Mouse (Mus musculus) neural tube, embryonic 13.5 days (tissue): Measurements from ENCODE around the gene Lck. TPM values are rescaled to one million over a fixed set of nuclear protein-coding genes. Genes with fewer than 3 reads are reported as not detected.
A peak's percentile ranks its signal among the peaks of the same experiment; 100 is the strongest.

Source experiments
- ATAC-seq: fragments of 200-750 bp; cut with Nextera tagmentation; 2 replicates; pipeline ENCODE4 v1.8.0; 2017; ENCODE audit warnings: low read depth, mild to moderate bottlenecking, moderate TSS enrichment, moderate library complexity
- H3K27ac ChIP-seq: fragments of 300-500 bp; sonication (generic); replicated peaks from 2 replicates; pipeline ENCODE4 v1.5.1; 2015; ENCODE audit warnings: moderate library complexity, mild to moderate bottlenecking, inconsistent platforms
- H3K27me3 ChIP-seq: fragments of 300-500 bp; sonication (generic); 2 replicates; pipeline ENCODE4 v1.6.1; 2015; ENCODE audit warnings: mild to moderate bottlenecking, inconsistent platforms
- H3K36me3 ChIP-seq: fragments of 300-500 bp; sonication (generic); 2 replicates; pipeline ENCODE4 v1.6.1; 2015; ENCODE audit warnings: mild to moderate bottlenecking, inconsistent platforms
- H3K4me1 ChIP-seq: fragments of 300-500 bp; sonication (generic); replicated peaks from 2 replicates; pipeline ENCODE4 v1.6.1; 2015; ENCODE audit warnings: inconsistent platforms
- H3K4me2 ChIP-seq: fragments of 300-500 bp; sonication (generic); 2 replicates; pipeline ENCODE4 v1.6.1; 2015; ENCODE audit warnings: inconsistent platforms, mild to moderate bottlenecking, moderate library complexity
- H3K4me3 ChIP-seq: fragments of 300-500 bp; sonication (generic); 2 replicates; pipeline ENCODE4 v1.5.1; 2015; ENCODE audit warnings: mild to moderate bottlenecking, inconsistent platforms
- H3K9ac ChIP-seq: fragments of 300-500 bp; sonication (generic); 2 replicates; pipeline ENCODE4 v1.6.1; 2015; ENCODE audit warnings: moderate library complexity, mild to moderate bottlenecking, inconsistent platforms
- H3K9me3 ChIP-seq: fragments of 300-500 bp; sonication (generic); 2 replicates; pipeline ENCODE4 v1.6.1; 2016; ENCODE audit warnings: inconsistent platforms
- WGBS: fragments of 180-500 bp; shearing (Covaris S2); methylation state at CpG from one replicate; pipeline ENCODE4 v1.1.7; 2015; 5-methylcytosine and 5-hydroxymethylcytosine counted together
- polyA plus RNA-seq: library from polyadenylated mRNA; unstranded; fragments of >200 nt; fragmentation: Nextera tagmentation; extraction: Ambion mirVana; gene quantifications from 2 replicates; pipeline ENCODE4 v1.2.1, GENCODE M21; 2015

The Lck gene
- polyA plus RNA-seq, 1 experiment from 2014 or later = 8.7 TPM

- WGBS = 78% methylated on average over 1 of the region's 1 CpGs
- Histone ChIP-seq H3K4me3 (no peak overlapping the region), H3K9me3 (no peaks in the 10 kb centered on the region), H3K9ac (no peak overlapping the region), H3K27ac (no peak overlapping the region), H3K36me3 (no peaks in the 10 kb centered on the region), H3K27me3 (no peaks in the 10 kb centered on the region), H3K4me1 (peaks cover 13% of the 10 kb centered on the region), H3K4me2 (no peak overlapping the region)
- ATAC-seq = no peak
Observed at GRCm38 (mm10) chr4:129582251-129582650, 8.8 kb upstream of the Lck start.

- Histone ChIP-seq H3K4me2 (no peak overlapping the region), H3K4me1 (peaks cover 16% of the 10 kb centered on the region), H3K9ac (no peak overlapping the region), H3K27me3 (no peaks in the 10 kb centered on the region), H3K9me3 (no peaks in the 10 kb centered on the region), H3K4me3 (no peak overlapping the region), H3K36me3 (no peaks in the 10 kb centered on the region), H3K27ac (no peak overlapping the region)
- ATAC-seq = no peak
- WGBS = 77% methylated on average over 7 of the region's 7 CpGs
Observed at GRCm38 (mm10) chr4:129580347-129580746, 6.9 kb upstream of the Lck start.

GRCm38 (mm10) chr4:129578466-129578865, 5.0 kb upstream of the Lck start, which contains the start of gene Fam167b:
TSS of gene Fam167b (minus strand) at chr4:129578549.
- 79% methylated on average over 5 of the region's 5 CpGs for WGBS
- Histone ChIP-seq H3K4me1 (peaks cover 8% of the 10 kb centered on the region), H3K27me3 (no peaks in the 10 kb centered on the region), H3K36me3 (no peaks in the 10 kb centered on the region), H3K4me3 (no peak within 1 kb of the TSS), H3K9ac (no peak within 1 kb of the TSS), H3K4me2 (peak within 1 kb of the TSS; percentile 31), H3K9me3 (no peaks in the 10 kb centered on the region), H3K27ac (no peak within 1 kb of the TSS)
- ATAC-seq = no peak

- no peak overlapping the region for H3K9ac ChIP-seq
- no peak overlapping the region for H3K4me3 ChIP-seq
- no peaks in the 10 kb centered on the region for H3K27me3 ChIP-seq
- H3K4me1 ChIP-seq = peaks cover 8% of the 10 kb centered on the region
- no peak overlapping the region for H3K4me2 ChIP-seq
- no peak overlapping the region for H3K27ac ChIP-seq
- H3K9me3 ChIP-seq = no peaks in the 10 kb centered on the region
- WGBS = 80% methylated on average over 7 of the region's 7 CpGs
- no peak for ATAC-seq
- no peaks in the 10 kb centered on the region for H3K36me3 ChIP-seq
Observed at GRCm38 (mm10) chr4:129577688-129578087, 4.2 kb upstream of the Lck start.

GRCm38 (mm10) chr4:129576863-129577491, 3.5 kb upstream of the Lck start:
- H3K4me2 ChIP-seq = peak overlapping the region; percentile 31
- no peaks in the 10 kb centered on the region for H3K27me3 ChIP-seq
- no peak for ATAC-seq
- H3K4me1 ChIP-seq = peaks cover 8% of the 10 kb centered on the region
- WGBS = 29% methylated on average over 21 of the region's 21 CpGs
- no peak overlapping the region for H3K27ac ChIP-seq
- H3K4me3 ChIP-seq = no peak overlapping the region
- H3K9me3 ChIP-seq = no peaks in the 10 kb centered on the region
- H3K9ac ChIP-seq = no peak overlapping the region; the same call in 1 of the 2 replicates
- no peaks in the 10 kb centered on the region for H3K36me3 ChIP-seq

- no peak overlapping the region for H3K27ac ChIP-seq
- no peak overlapping the region for H3K4me3 ChIP-seq
- H3K4me1 ChIP-seq = peaks cover 8% of the 10 kb centered on the region
- no peak for ATAC-seq
- no peaks in the 10 kb centered on the region for H3K27me3 ChIP-seq
- H3K36me3 ChIP-seq = no peaks in the 10 kb centered on the region
- H3K4me2 ChIP-seq = no peak overlapping the region
- 41% methylated on average over 7 of the region's 8 CpGs for WGBS
- H3K9ac ChIP-seq = no peak overlapping the region
- H3K9me3 ChIP-seq = no peaks in the 10 kb centered on the region
Observed at GRCm38 (mm10) chr4:129575171-129575844, 1.9 kb upstream of the Lck start.

- WGBS = 99% methylated on average over 4 of the region's 4 CpGs
- H3K4me3 ChIP-seq = no peak overlapping the region
Observed at GRCm38 (mm10) chr4:129573093-129573370, 409 bp downstream of the Lck start.

GRCm38 (mm10) chr4:129572236-129573092, 977 bp downstream of the Lck start:
- H3K9ac ChIP-seq = no peak overlapping the region
- WGBS = 88% methylated on average over 13 of the region's 13 CpGs
- H3K9me3 ChIP-seq = no peaks in the 10 kb centered on the region
- no peaks in the 10 kb centered on the region for H3K27me3 ChIP-seq
- H3K4me1 ChIP-seq = peaks cover 8% of the 10 kb centered on the region
- H3K27ac ChIP-seq = no peak overlapping the region
- H3K4me2 ChIP-seq = no peak overlapping the region
- no peaks in the 10 kb centered on the region for H3K36me3 ChIP-seq
- H3K4me3 ChIP-seq = no peak overlapping the region
- no peak for ATAC-seq

More at GRCm38 (mm10) chr4:129573093-129573370, 409 bp downstream of the Lck start:
- H3K4me1 ChIP-seq = peaks cover 8% of the 10 kb centered on the region
- no peak for ATAC-seq
- no peak overlapping the region for H3K4me2 ChIP-seq
- H3K9me3 ChIP-seq = no peaks in the 10 kb centered on the region
- H3K27me3 ChIP-seq = no peaks in the 10 kb centered on the region
- no peak overlapping the region for H3K9ac ChIP-seq
- no peak overlapping the region for H3K27ac ChIP-seq
- no peaks in the 10 kb centered on the region for H3K36me3 ChIP-seq

GRCm38 (mm10) chr4:129571551-129572084, 1.8 kb downstream of the Lck start:
- no peak overlapping the region for H3K9ac ChIP-seq
- ATAC-seq = no peak
- H3K4me3 ChIP-seq = no peak overlapping the region
- H3K4me1 ChIP-seq = no peaks in the 10 kb centered on the region; the same call in 1 of the 2 replicates
- H3K36me3 ChIP-seq = no peaks in the 10 kb centered on the region
- no peaks in the 10 kb centered on the region for H3K9me3 ChIP-seq
- 80% methylated on average over 8 of the region's 8 CpGs for WGBS
- H3K4me2 ChIP-seq = no peak overlapping the region
- H3K27ac ChIP-seq = no peak overlapping the region
- H3K27me3 ChIP-seq = no peaks in the 10 kb centered on the region

GRCm38 (mm10) chr4:129570028-129570427, 3.4 kb downstream of the Lck start:
- WGBS = 89% methylated on average over 6 of the region's 6 CpGs
- H3K36me3 ChIP-seq = no peaks in the 10 kb centered on the region
- no peak overlapping the region for H3K9ac ChIP-seq
- no peaks in the 10 kb centered on the region for H3K9me3 ChIP-seq
- H3K4me3 ChIP-seq = no peak overlapping the region
- H3K4me1 ChIP-seq = no peaks in the 10 kb centered on the region; the same call in 1 of the 2 replicates
- no peak for ATAC-seq
- H3K27me3 ChIP-seq = no peaks in the 10 kb centered on the region
- no peak overlapping the region for H3K4me2 ChIP-seq
- H3K27ac ChIP-seq = no peak overlapping the region

- Histone ChIP-seq H3K9ac (no peak overlapping the region), H3K4me3 (no peak overlapping the region), H3K4me2 (no peak overlapping the region), H3K4me1 (0 out of 2 replicates have a peak, but pooled peaks cover 5% of the 10 kb centered on the region), H3K27me3 (no peaks in the 10 kb centered on the region), H3K36me3 (no peaks in the 10 kb centered on the region), H3K27ac (no peak overlapping the region), H3K9me3 (no peaks in the 10 kb centered on the region)
- 95% methylated on average over 7 of the region's 7 CpGs for WGBS
- no peak for ATAC-seq
Observed at GRCm38 (mm10) chr4:129568366-129568765, 5.1 kb downstream of the Lck start.

GRCm38 (mm10) chr4:129565139-129565538, 8.3 kb downstream of the Lck start:
- no peak overlapping the region for H3K4me3 ChIP-seq
- 0 out of 2 replicates have a peak, but pooled peaks cover 7% of the 10 kb centered on the region for H3K4me1 ChIP-seq
- no peaks in the 10 kb centered on the region for H3K36me3 ChIP-seq
- no peak for ATAC-seq
- no peak overlapping the region for H3K27ac ChIP-seq
- no peak overlapping the region for H3K9ac ChIP-seq
- WGBS = 84% methylated on average over 6 of the region's 6 CpGs
- no peaks in the 10 kb centered on the region for H3K9me3 ChIP-seq
- no peaks in the 10 kb centered on the region for H3K27me3 ChIP-seq
- H3K4me2 ChIP-seq = no peak overlapping the region
